ENCODE assay signal across 26 mouse cellular contexts in the genomic region with DNA sequence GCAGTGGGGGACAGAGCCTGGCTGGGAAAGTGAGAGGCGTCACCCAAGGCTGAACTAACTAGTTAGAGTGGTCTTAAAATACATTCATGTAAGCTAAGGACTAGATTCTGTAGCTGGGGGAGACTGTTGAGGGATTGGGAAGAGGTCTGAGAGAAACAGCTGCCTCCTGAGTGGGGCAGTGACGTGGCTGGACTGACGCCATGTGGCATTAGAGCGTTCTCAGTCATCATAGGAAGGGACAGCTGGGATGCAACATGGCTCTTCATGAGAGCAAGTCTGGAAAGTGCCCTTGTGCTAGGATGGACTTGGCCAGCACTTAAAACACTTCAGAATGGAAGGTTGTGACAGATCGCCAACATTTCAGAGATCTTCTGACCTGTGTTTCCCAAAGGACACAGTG. TPM values are rescaled to one million over a fixed set of nuclear protein-coding genes. Genes with fewer than 3 reads are reported as not detected.
DNase-seq lines count a peak whose midpoint lies in the region; ATAC-seq and TF ChIP-seq lines count a peak whose summit lies in the region.
"Had no signal": no experiment of that assay in that cellular context is flagged by ENCODE, and none has a peak within 500 bp of the region (broad histone marks: within the 10 kb centered on the region; RNA-seq: fewer than 3 reads in every experiment).

No protein-coding gene starts in this region.

- no peak overlapping the region for H3K4me3 ChIP-seq in myocyte
- H3K4me3 ChIP-seq: embryonic facial prominence, embryonic 15.5 days; erythroblast, embryonic 14.5 days; forebrain, embryonic 10.5 days; gastrocnemius, adult 2 months; hindbrain, embryonic 12.5 days had no signal

- no peak overlapping the region for H3ac ChIP-seq in myocyte (ENCODE audit: control insufficient read depth, insufficient read length)

- H3K36me3 ChIP-seq in myocyte (ENCODE audit: control insufficient read depth, insufficient read depth): no peaks in the 10 kb centered on the region
- H3K36me3 ChIP-seq: embryonic facial prominence, embryonic 15.5 days; forebrain, embryonic 10.5 days; hindbrain, embryonic 12.5 days had no signal

- DNase-seq in cerebellum, postnatal 14 days: peak; percentile 28 to 54
- peak; percentile 47 for DNase-seq in left cerebral cortex, postnatal 4 days
- DNase-seq in left cerebral cortex, postnatal 25 days (ENCODE audit: low spot score in 2 of 2): no peak
- peak; percentile 27 for DNase-seq in lung, postnatal 10 days
- DNase-seq in lung, postnatal 36 days: no peak
- no peak for DNase-seq in spleen, adult 18-20 months
- DNase-seq: adrenal gland, adult 8-10 months; cerebellum, adult 11-12 months; cerebellum, adult 9-10 months; embryo, embryonic 11 days; gastrocnemius, adult 2 months; heart, postnatal 10 days; heart, postnatal 4 days had no signal

- H3K4me2 ChIP-seq in myocyte (ENCODE audit: low read depth): no peak overlapping the region
- H3K4me2 ChIP-seq: embryonic facial prominence, embryonic 15.5 days; hindbrain, embryonic 12.5 days had no signal

- H3K27me3 ChIP-seq in myocyte (ENCODE audit: control insufficient read depth, insufficient read depth, insufficient read length): no peaks in the 10 kb centered on the region
- H3K27me3 ChIP-seq: CH12.LX; embryonic facial prominence, embryonic 15.5 days; hindbrain, embryonic 12.5 days had no signal

- TF ChIP-seq POLR2A in myocyte (IDR thresholded peaks at IDR 0.05; ENCODE audit: insufficient read length, low read depth): no peak

- no peaks in the 10 kb centered on the region for H3K79me2 ChIP-seq in myocyte (ENCODE audit: control insufficient read depth, insufficient read depth)

- intact Hi-C loops in left cerebral cortex, postnatal 4 days (cut with DNase I): no loop called here
- intact Hi-C loops in left cerebral cortex, postnatal 25 days (cut with DNase I): loop anchor here (10.0 kb wide), 1 partner anchor 234 kb away; no protein-coding TSS in a partner anchor

- ATAC-seq in cerebellum, adult (ENCODE audit: insufficient number of reproducible peaks, low FRiP score, low TSS enrichment): no peak
- ATAC-seq: forebrain, embryonic 14.5 days; hindbrain, embryonic 16.5 days; inflammation-experienced regulatory T-cells, adult 6 months had no signal

TF ChIP-seq in myocyte, 11 proteins besides CTCF, POLR2A, EP300 and RAD21:
- TF ChIP-seq MYOG (IDR thresholded peaks at IDR 0.05; ENCODE audit: control insufficient read depth in 1 of 3, insufficient read depth in 1 of 3, insufficient read length in 2 of 3, low read depth in 2 of 3): peak in 2 of 3 experiments; percentile 58 to 82
- TF ChIP-seq MAX (IDR thresholded peaks at IDR 0.05; ENCODE audit: low read depth): no peak
- no peak for TF ChIP-seq USF1 (IDR thresholded peaks at IDR 0.05; ENCODE audit: low read depth)
- TF ChIP-seq MYOD1 (IDR thresholded peaks at IDR 0.05; ENCODE audit: control insufficient read depth in 1 of 3, insufficient read length in 2 of 3, low read depth in 2 of 3): peak in 2 of 3 experiments; percentile 66 to 82
- TF ChIP-seq TCF12 (IDR thresholded peaks at IDR 0.05; ENCODE audit: insufficient read depth, poor library complexity, severe bottlenecking): peak; percentile 36
- no peak for TF ChIP-seq CEBPB (IDR thresholded peaks at IDR 0.05; ENCODE audit: insufficient read depth, poor library complexity, severe bottlenecking)
- TF ChIP-seq SRF (IDR thresholded peaks at IDR 0.05; ENCODE audit: control insufficient read depth, insufficient read length, low read depth): no peak
- no peak for TF ChIP-seq POLR2AphosphoS2 (IDR thresholded peaks at IDR 0.05; ENCODE audit: insufficient read length, low read depth)
- no peak for TF ChIP-seq TCF3 (IDR thresholded peaks at IDR 0.05; ENCODE audit: insufficient read length, low read depth)
- no peak for TF ChIP-seq E2F4 (IDR thresholded peaks at IDR 0.05; ENCODE audit: insufficient read depth)
- no peak for TF ChIP-seq REST (IDR thresholded peaks at IDR 0.05; ENCODE audit: insufficient read depth, insufficient read length)

RNA-seq across cellular contexts. Expression of gene Il1b, which starts 2.1 kb away (rescaled TPM):
- total RNA-seq in left cerebral cortex, postnatal 4 days (2021): under 1 TPM in 1 of 2 experiments, not detected in 1; 0.60 TPM
- total RNA-seq in left cerebral cortex, postnatal 25 days (2021): not detected
- 0.47 TPM for polyA plus RNA-seq in myocyte (2012; fragmentation: generic; extraction: Trizol)
- total RNA-seq: gastrocnemius, adult 2 months had no signal
- polyA plus RNA-seq: erythroblast, embryonic 14.5 days; forebrain, embryonic 10.5 days; forebrain, embryonic 14.5 days; hindbrain, embryonic 12.5 days; hindbrain, embryonic 16.5 days had no signal

RNA-seq across cellular contexts. Expression of gene Il1a, which starts 59.0 kb away (rescaled TPM):
- under 1 TPM in 1 of 2 experiments, not detected in 1; 0.28 TPM for total RNA-seq in left cerebral cortex, postnatal 4 days (2021)
- total RNA-seq in left cerebral cortex, postnatal 25 days (2021): 1 to 10 TPM in 1 of 2 experiments, under 1 TPM in 1; 0.39 to 1.0 TPM
- polyA plus RNA-seq in myocyte (2012; fragmentation: generic; extraction: Trizol): not detected
- total RNA-seq: adrenal gland, adult 8-10 months; common myeloid progenitor, adult 5-6 weeks; gastrocnemius, adult 2 months; gastrocnemius, postnatal 4 days had no signal
- polyA plus RNA-seq: embryonic facial prominence, embryonic 11.5 days; embryonic facial prominence, embryonic 15.5 days; erythroblast, embryonic 14.5 days; forebrain, embryonic 10.5 days had no signal

Comparison
In these comparisons a context has a peak if more than half of its experiments do, and no peak if none do; other contexts are left out.
1. DNase-seq: peak in cerebellum, postnatal 14 days (2 of 2), left cerebral cortex, postnatal 4 days (single experiment) and lung, postnatal 10 days (single experiment); none in left cerebral cortex, postnatal 25 days (0 of 2), lung, postnatal 36 days (single experiment) and spleen, adult 18-20 months (0 of 2).